Mouse (Mus musculus) small intestine, adult 2 months (tissue): Measurements from ENCODE around the gene Tomm7.

Source experiments
- CTCF ChIP-seq: fragments of 200-500 bp; IDR thresholded peaks from 2 replicates; pipeline ENCODE4 v1.5.1; 2012; ENCODE audit warnings: low read depth, mild to moderate bottlenecking, control low read depth, inconsistent platforms, low read length, moderate library complexity, mixed read lengths; ENCODE audit not compliant: insufficient replicate concordance, insufficient read length; ENCODE audit errors: extremely low read depth
- POLR2A ChIP-seq: fragments of 200-500 bp; IDR thresholded peaks from 2 replicates; pipeline ENCODE4 v1.6.1; 2012; ENCODE audit warnings: low read depth, mild to moderate bottlenecking, control low read depth, inconsistent platforms, low read length, moderate library complexity

GRCm38 (mm10) chr5:23862291-23862690 is 18.3 kb upstream of the Tomm7 start:
- TF ChIP-seq CTCF (no peak), POLR2A (no peak)
